Mouse (Mus musculus) heart, postnatal 0 days (tissue): Measurements from ENCODE around the gene Neurl1a. TPM values are rescaled to one million over a fixed set of nuclear protein-coding genes. Genes with fewer than 3 reads are reported as not detected.

Experiments used
- ATAC-seq: fragments of 200-750 bp; cut with Nextera tagmentation; 2 replicates; pipeline ENCODE4 v1.8.0; 2017; ENCODE audit warnings: low read depth, moderate number of reproducible peaks, moderate library complexity; ENCODE audit not compliant: insufficient read depth
- DNase-seq: peaks from one replicate; pipeline ENCODE4 v3.0.0-alpha.2; 2016; ENCODE audit warnings: low spot score
- H3K27ac ChIP-seq: fragments of 300-500 bp; sonication (generic); 2 replicates; pipeline ENCODE4 v1.5.1; 2014; ENCODE audit warnings: low read depth, mild to moderate bottlenecking
- H3K27me3 ChIP-seq: fragments of 300-500 bp; sonication (generic); 2 replicates; pipeline ENCODE4 v1.6.1; 2014; ENCODE audit warnings: low read length, mixed read lengths; ENCODE audit not compliant: control insufficient read depth, insufficient read depth
- H3K36me3 ChIP-seq: fragments of 300-500 bp; sonication (generic); replicated peaks from 2 replicates; pipeline ENCODE4 v1.6.1; 2014; ENCODE audit warnings: low read length, mixed read lengths; ENCODE audit not compliant: control insufficient read depth, insufficient read depth
- H3K4me1 ChIP-seq: fragments of 300-500 bp; sonication (generic); 2 replicates; pipeline ENCODE4 v1.6.1; 2014; ENCODE audit warnings: antibody characterized with exemption; ENCODE audit not compliant: control insufficient read depth, insufficient read depth
- H3K4me2 ChIP-seq: fragments of 300-500 bp; sonication (generic); 2 replicates; pipeline ENCODE4 v1.6.1; 2014; ENCODE audit warnings: low read depth, mild to moderate bottlenecking, low read length, moderate library complexity
- H3K4me3 ChIP-seq: fragments of 300-500 bp; sonication (generic); 2 replicates; pipeline ENCODE4 v1.5.1; 2014; ENCODE audit warnings: low read depth, low read length
- H3K9ac ChIP-seq: fragments of 300-500 bp; sonication (generic); replicated peaks from 2 replicates; pipeline ENCODE4 v1.6.1; 2014; ENCODE audit warnings: low read depth, low read length, mixed read lengths
- H3K9me3 ChIP-seq: fragments of 300-500 bp; sonication (generic); replicated peaks from 2 replicates; pipeline ENCODE4 v1.6.1; 2016; ENCODE audit warnings: low read length; ENCODE audit not compliant: control insufficient read depth
- CTCF ChIP-seq: IDR thresholded peaks from 2 replicates; pipeline ENCODE4 v1.5.1; 2016; ENCODE audit warnings: antibody characterized with exemption, control low read depth, low read depth
- EP300 ChIP-seq: IDR thresholded peaks from 2 replicates; pipeline ENCODE4 v1.6.1; 2016; ENCODE audit warnings: antibody characterized with exemption, low read depth
- WGBS: fragments of 180-500 bp; shearing (Covaris S2); extraction: QIAGEN DNeasy Blood & Tissue Kit; methylation state at CpG from one replicate; pipeline ENCODE4 v1.1.7; 2014; 5-methylcytosine and 5-hydroxymethylcytosine counted together
- polyA plus RNA-seq: library from polyadenylated mRNA; unstranded; fragments of >200 nt; fragmentation: Nextera tagmentation; extraction: Ambion mirVana; gene quantifications from 2 replicates; pipeline ENCODE4 v1.2.1, GENCODE M21; 2015
- total RNA-seq: library from RNA; depleted of rRNA; stranded (reverse); fragments of >200 nt; gene quantifications from 2 replicates; pipeline ENCODE4 v1.2.3, GENCODE M21; 2014; ENCODE audit warnings: low replicate concordance

Neurl1a gene
- total and polyA plus RNA-seq, 2 experiments from 2014 or later, result 0.27 to 1.8 TPM

- no peaks in the 10 kb centered on the region for H3K4me1 ChIP-seq
- H3K36me3 ChIP-seq, result no peaks in the 10 kb centered on the region
- WGBS, result 82% methylated on average over 7 of the region's 7 CpGs
- ATAC-seq, result no peak
- TF ChIP-seq CTCF (no peak), EP300 (no peak)
- no peak overlapping the region for H3K9ac ChIP-seq
- no peak overlapping the region for H3K27ac ChIP-seq
- no peaks in the 10 kb centered on the region for H3K27me3 ChIP-seq
- H3K9me3 ChIP-seq, result no peaks in the 10 kb centered on the region
- no peak overlapping the region for H3K4me2 ChIP-seq
- H3K4me3 ChIP-seq, result no peak overlapping the region
- no peak for DNase-seq
Measured at GRCm38 (mm10) chr19:47212401-47212800, 33.8 kb downstream of the Neurl1a start.

- H3K4me3 ChIP-seq, result no peak overlapping the region
- H3K4me1 ChIP-seq, result no peaks in the 10 kb centered on the region
- no peaks in the 10 kb centered on the region for H3K9me3 ChIP-seq
- no peaks in the 10 kb centered on the region for H3K27me3 ChIP-seq
- no peak overlapping the region for H3K4me2 ChIP-seq
- TF ChIP-seq CTCF (0 out of 2 replicates have a peak, but pooled peaks have one; percentile 6), EP300 (no peak)
- no peak overlapping the region for H3K9ac ChIP-seq
- H3K36me3 ChIP-seq, result no peaks in the 10 kb centered on the region
- H3K27ac ChIP-seq, result no peak overlapping the region
- ATAC-seq (no peak), DNase-seq (no peak)
- WGBS, result 52% methylated on average over 1 of the region's 1 CpGs
Measured at GRCm38 (mm10) chr19:47213470-47213869, 34.9 kb downstream of the Neurl1a start.

GRCm38 (mm10) chr19:47216766-47217165 is 38.1 kb downstream of the Neurl1a start:
- Histone ChIP-seq H3K9ac (no peak overlapping the region), H3K9me3 (no peaks in the 10 kb centered on the region), H3K4me2 (no peak overlapping the region), H3K27me3 (no peaks in the 10 kb centered on the region), H3K36me3 (no peaks in the 10 kb centered on the region), H3K27ac (no peak overlapping the region), H3K4me1 (no peaks in the 10 kb centered on the region), H3K4me3 (no peak overlapping the region)
- no peak for DNase-seq
- TF ChIP-seq EP300 (no peak), CTCF (no peak)
- 76% methylated on average over 5 of the region's 5 CpGs for WGBS
- ATAC-seq, result no peak

- Histone ChIP-seq H3K4me3 (no peak overlapping the region), H3K4me1 (no peaks in the 10 kb centered on the region), H3K9ac (no peak overlapping the region), H3K4me2 (no peak overlapping the region), H3K27ac (no peak overlapping the region), H3K9me3 (no peaks in the 10 kb centered on the region), H3K36me3 (no peaks in the 10 kb centered on the region), H3K27me3 (no peaks in the 10 kb centered on the region)
- no peak for DNase-seq
- 55% methylated on average over 4 of the region's 4 CpGs for WGBS
- ATAC-seq, result 0 out of 2 replicates have a peak, but pooled peaks have one; percentile 17
- TF ChIP-seq EP300 (no peak), CTCF (no peak)
Measured at GRCm38 (mm10) chr19:47219622-47220021, 41.0 kb downstream of the Neurl1a start.

- Histone ChIP-seq H3K27me3 (no peaks in the 10 kb centered on the region), H3K36me3 (no peaks in the 10 kb centered on the region), H3K4me1 (no peaks in the 10 kb centered on the region), H3K9me3 (no peaks in the 10 kb centered on the region), H3K4me3 (no peak overlapping the region), H3K27ac (no peak overlapping the region), H3K4me2 (no peak overlapping the region), H3K9ac (no peak overlapping the region)
- no peak for ATAC-seq
- no peak for DNase-seq
- WGBS, result 80% methylated on average over 2 of the region's 2 CpGs
- TF ChIP-seq CTCF, result no peak
- no peak for TF ChIP-seq EP300
Measured at GRCm38 (mm10) chr19:47220232-47220631, 41.6 kb downstream of the Neurl1a start.

GRCm38 (mm10) chr19:47221006-47221405 is 42.4 kb downstream of the Neurl1a start:
- ATAC-seq, result no peak
- WGBS, result 74% methylated on average over 4 of the region's 4 CpGs
- H3K27me3 ChIP-seq, result no peaks in the 10 kb centered on the region
- no peaks in the 10 kb centered on the region for H3K4me1 ChIP-seq
- no peak overlapping the region for H3K4me2 ChIP-seq
- no peaks in the 10 kb centered on the region for H3K9me3 ChIP-seq
- no peak for TF ChIP-seq EP300
- H3K9ac ChIP-seq, result no peak overlapping the region
- H3K27ac ChIP-seq, result no peak overlapping the region
- no peak for DNase-seq
- H3K4me3 ChIP-seq, result no peak overlapping the region
- no peaks in the 10 kb centered on the region for H3K36me3 ChIP-seq
